Mouse (Mus musculus) left cerebral cortex, adult 9 months (tissue): ENCODE data around the gene Dyrk3.

Source experiments
- DNase-seq, 2 experiments: peaks; one replicate each; pipeline ENCODE4 v3.0.0; 2022; ENCODE audit warnings: low spot score in 2 of 2

Dyrk3 gene

GRCm38 (mm10) chr1:131112576-131112975 is 25.6 kb downstream of the Dyrk3 start:
- no peak for DNase-seq

DNA sequence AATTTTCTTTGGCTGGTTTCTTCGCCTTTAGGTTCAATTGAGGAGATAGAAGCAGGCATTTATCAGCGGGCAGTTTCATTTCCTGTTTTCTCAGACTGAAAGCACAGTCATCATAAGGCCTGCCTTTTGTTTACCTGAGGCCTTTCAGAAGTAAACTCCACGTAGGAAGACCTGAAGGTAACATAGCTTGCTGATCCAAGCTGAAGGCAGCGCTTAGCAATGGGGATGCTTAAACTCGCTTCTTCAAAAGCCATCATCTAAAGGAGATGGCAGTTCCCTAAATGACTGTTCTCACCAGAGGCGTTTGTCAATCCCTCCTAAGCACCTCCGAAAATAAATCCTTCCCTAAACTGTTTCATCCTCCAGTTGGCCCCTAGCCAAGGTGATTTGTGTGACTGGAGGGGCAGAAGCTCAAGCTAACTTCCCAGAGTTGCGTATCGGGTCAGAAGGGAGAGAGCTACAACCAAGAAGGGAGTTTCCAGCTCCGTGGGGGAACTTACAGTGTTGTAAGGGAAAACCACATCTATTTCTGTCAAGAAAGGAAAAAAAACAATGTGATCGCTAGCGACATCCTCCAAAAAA is 27.5 kb downstream of the Dyrk3 start:
- peak in 1 of 2 experiments; percentile 36 for DNase-seq

DNA sequence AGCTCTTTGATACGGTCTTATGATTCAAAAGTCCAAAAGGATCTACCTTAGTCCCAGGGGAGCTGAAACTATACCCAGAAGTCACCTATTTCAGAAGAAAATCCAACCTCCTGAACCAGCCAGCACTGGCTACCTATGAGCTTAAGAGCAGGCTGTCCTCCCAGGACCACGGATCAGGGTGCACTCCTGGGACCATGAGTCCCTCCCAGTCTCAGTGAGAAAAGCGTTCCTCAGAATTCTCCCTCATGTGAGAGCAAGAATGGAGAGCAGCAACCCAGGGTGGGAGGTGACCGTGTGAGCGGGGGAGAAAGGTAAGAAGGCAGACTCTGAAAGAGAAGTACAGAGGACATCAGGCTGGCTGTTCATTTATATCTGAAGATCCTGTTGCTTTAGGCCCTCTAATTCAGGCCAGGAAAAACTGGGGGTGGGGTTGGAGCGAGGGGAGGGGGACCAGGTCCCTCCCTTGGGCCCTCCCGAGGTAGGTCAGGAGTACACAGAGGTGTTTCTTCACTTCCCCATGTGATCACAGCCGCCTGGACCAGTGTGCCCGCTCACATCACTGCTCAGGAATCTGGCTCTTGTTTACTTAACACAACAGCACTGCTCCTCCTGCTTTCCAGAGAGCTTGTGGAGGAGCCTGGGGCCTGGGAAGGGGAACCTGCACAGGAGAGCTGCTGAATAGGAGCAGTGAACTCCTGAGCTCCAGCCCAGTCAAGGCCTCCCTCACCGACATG is 30.4 kb downstream of the Dyrk3 start:
- no peak for DNase-seq

DNA sequence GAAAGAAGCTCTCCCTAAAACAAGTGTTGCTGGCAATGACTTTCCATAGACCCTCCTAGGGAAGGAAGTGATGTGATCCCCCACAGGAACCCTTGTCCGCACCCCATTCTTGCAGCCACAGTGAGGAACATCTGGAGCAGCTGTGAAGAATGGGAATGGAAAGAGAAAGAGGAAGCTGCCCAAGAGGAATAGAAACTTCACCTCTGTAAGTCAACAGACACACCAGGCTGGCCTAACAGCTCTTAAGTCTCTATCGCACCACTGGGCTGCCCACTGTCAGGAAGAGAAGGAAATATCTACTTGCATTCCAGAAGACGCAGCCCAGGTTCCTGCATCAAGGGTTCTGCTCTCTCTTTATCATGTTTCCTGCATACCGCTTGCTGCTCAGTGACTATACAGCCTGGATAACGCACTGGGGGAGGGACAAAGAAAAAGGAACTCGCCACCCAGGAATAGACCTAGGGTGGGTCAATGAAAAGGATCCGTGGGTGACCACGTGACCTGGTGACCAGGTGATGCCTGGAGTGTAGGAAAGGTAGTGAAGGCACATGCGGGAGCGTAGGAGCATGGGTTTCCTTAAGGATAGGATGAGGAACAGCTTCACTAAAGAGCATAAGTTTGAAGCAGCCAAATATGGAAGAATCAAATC is 34.2 kb downstream of the Dyrk3 start:
- no peak for DNase-seq

DNA sequence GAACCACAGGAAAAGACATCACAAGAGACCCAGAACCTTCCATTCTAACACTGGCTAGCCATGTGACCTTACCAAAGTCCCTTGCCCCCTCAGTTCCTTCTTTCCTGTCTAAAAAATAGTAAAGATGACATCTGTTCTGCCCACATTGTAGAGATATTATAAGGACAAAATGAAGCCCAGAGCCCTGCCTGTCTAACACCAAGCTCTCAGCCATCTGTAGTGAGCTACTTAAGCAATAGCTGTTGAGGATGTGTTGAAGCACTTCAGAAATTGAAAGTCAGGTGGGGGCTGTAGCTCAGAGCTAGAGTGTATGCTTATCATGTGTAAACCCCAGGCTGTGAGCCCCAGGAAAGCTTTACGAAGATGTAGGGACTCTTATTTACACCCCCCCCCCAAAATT is 37.3 kb downstream of the Dyrk3 start:
- no peak for DNase-seq

GRCm38 (mm10) chr1:131097700-131098094 is 40.4 kb downstream of the Dyrk3 start, which contains the start of gene Mapkapk2:
TSS of gene Mapkapk2 (minus strand) at chr1:131097826.
- DNase-seq, result peak in 1 of 2 experiments; percentile 84

DNA sequence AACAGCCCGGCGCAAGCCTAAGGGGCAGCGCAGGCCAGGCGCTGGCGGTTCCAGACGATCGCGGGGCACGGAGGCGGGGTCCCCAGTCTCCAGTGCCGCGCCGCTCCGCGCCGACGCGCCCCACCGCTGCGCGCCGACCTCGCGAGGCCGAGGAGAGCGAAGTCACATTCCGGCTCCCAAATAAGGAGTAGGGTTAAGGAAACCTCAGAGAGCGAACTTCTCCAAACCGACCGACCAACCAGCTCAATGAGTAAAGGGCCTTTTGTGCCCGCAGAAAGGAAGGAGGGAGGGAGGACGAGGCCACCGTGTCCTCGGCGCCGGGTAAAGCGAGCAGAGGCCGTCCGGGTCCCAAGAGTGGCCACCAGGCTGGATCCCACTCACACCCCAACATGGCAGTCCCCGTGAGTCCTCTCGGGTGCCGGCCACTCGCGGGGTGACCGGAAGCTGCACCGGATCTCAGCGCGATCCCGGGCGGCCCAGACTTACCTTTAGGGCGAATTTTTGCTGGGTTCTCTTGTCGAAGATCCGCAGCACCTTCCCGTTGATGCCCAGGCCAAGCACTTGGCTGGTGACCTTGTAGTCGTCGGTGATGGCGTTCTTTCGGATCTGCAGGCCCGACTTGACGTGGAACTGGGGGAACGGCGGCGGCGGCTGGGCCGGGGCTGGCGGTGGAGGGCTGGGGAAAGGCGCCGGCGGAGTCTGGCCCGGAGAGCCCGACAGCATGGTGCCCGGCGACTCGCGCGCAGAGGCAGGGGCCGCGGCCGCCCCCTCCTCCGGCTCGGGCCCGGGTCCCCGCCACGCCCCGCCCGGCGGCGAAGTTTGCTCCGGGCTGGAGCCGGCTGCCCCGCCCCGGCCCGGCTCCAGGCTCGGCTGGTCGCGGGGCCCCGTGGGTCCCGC is 41.1 kb downstream of the Dyrk3 start:
- no peak for DNase-seq

GRCm38 (mm10) chr1:131096132-131096695 is 41.9 kb downstream of the Dyrk3 start:
- DNase-seq, result no peak

- no peak for DNase-seq
Observed at GRCm38 (mm10) chr1:131095574-131095973, 42.6 kb downstream of the Dyrk3 start.

- no peak for DNase-seq
Observed at GRCm38 (mm10) chr1:131093889-131094288, 44.3 kb downstream of the Dyrk3 start.

DNA sequence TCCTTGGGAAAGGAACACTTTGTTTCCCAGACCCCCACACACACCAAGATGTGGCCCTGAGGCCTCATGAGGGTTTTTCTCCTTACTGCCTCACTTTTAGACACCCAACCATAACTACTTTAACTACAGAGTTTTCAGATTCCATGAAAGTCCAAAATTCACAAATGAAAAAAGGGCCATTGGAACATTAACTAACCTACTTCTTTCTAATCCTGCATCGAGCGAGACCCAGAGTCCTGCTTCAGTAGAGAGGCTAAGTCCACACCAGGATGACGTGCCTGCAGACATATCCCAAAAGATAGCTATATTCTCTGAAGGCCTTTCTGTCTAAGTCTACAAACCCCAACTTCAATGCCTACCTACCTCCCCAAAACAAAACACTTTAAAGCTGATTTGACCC is 45.3 kb downstream of the Dyrk3 start:
- no peak for DNase-seq

GRCm38 (mm10) chr1:131092173-131092572 is 46.0 kb downstream of the Dyrk3 start:
- DNase-seq, result no peak

GRCm38 (mm10) chr1:131091481-131091880 is 46.7 kb downstream of the Dyrk3 start:
- DNase-seq, result no peak

- no peak for DNase-seq
Observed at GRCm38 (mm10) chr1:131090877-131091276, 47.3 kb downstream of the Dyrk3 start.

DNA sequence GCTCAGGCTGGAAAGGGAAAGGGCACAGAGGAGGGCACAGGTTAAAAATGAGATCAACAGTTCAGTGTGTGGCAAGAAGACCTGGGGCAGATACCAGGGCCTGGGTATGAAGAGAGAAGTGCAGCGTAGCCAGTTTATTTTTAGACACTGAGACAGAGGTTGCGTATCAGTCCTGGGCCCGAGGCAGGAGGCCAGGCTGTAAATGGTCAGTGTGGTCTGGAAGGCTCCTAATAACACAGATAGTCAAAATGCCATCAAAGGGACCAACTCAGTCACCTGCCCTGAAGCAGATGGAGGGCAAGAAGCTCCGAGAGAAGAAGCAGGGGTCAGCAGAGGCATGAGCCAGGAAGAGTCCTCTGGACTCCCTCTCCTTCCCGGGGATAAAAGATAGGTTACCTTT is 47.9 kb downstream of the Dyrk3 start:
- DNase-seq, result no peak

GRCm38 (mm10) chr1:131089525-131090127 is 48.5 kb downstream of the Dyrk3 start:
- DNase-seq, result no peak

DNA sequence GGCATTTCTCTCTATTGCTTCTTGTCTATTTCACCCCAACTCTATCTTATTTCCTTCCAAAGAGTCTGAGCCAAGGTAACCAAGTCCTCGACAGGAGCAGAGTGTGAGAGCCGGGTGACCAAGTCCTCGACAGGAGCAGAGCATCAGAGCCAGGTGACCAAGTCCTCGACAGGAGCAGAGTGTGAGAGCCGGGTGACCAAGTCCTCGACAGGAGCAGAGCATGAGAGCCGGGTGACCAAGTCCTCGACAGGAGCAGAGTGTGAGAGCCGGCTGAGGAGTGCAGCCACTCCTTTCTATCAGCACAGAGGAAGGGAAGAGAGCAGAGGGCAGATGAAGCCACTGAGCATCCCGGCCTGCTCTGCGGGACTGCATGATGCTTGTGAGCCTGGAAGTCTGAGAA is 49.6 kb downstream of the Dyrk3 start:
- DNase-seq, result no peak

DNA sequence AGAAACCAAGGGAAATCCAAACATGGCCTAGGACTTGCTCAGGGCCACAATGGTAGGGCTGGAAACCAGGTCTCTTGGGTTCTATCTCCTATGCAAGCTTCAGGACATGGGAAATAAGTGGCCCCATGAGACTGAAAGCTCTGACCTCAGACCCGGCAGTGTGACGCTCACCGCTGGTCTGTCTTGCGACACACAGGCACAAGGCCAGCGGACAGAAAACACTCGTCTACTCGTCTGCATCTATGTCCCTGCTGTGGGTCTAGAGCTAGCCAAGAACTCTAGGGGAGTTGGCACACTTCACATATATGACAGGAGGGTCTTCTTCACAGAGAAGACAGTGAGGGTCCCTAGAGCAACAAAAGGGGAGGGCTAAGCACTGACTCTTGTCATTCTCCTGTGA is 51.2 kb downstream of the Dyrk3 start:
- DNase-seq, result no peak

DNA sequence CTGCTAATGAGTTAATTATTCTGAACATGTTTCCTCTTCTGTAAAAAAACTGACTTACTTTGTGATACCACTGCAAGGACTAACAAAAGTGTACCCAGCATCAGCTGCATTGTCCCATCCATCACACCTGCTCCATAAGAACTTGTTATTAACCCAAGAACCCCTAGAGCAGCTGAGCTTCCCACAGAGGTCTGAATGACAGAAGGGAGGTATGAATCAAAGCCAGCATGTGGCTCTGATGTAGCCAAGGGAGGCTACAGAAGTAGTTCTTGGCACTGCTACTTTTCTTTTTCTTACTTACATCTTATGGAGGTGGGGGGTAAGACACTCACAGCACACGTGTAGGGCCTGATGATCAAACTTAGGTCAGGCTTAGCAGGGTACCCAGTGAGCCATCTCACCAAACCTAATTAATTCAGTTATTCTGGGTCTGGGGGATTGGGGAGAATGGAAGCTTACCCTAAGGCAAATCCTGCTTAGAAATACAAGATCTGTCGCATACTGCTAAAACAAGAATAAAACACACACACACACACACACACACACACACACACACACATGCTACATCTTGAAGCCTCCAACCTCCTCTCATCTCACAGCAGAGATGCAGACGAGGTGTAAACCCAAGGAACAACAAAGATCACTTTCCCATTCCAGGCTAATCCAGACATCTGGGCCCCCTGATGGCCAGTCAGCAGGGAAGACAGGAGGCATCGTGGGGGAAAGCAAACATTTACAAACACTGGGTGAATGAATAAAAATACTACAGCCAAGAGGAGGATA is 52.0 kb downstream of the Dyrk3 start:
- no peak for DNase-seq

- no peak for DNase-seq
Observed at GRCm38 (mm10) chr1:131085272-131085671, 52.9 kb downstream of the Dyrk3 start.
